Mouse (Mus musculus): ENCODE results near the gene Nceh1.

- TF ChIP-seq CTCF (IDR thresholded peaks at IDR 0.05; ENCODE audit: extremely low read depth, insufficient read length, insufficient replicate concordance, low read depth, low read length) (no peak), POLR2A (IDR thresholded peaks at IDR 0.05; ENCODE audit: low read depth, low read length) (no peak)
Observed at GRCm38 (mm10) chr3:27310973-27311372, 128.2 kb downstream of the Nceh1 start.

Measured in small intestine, adult 2 months (tissue).